Mouse (Mus musculus) heart, adult 2 months (tissue): ENCODE data around the gene Gm45261. TPM values are rescaled to one million over a fixed set of nuclear protein-coding genes. Genes with fewer than 3 reads are reported as not detected.

ENCODE experiments used
- DNase-seq, 2 experiments: peaks; one replicate each; pipeline ENCODE4 v3.0.0; 2021
- H3K27ac ChIP-seq: fragments of 200-600 bp; 2 replicates; pipeline ENCODE4 v1.8.1; 2022
- H3K27me3 ChIP-seq: fragments of 200-500 bp; 2 replicates; pipeline ENCODE4 v1.6.1; 2012; ENCODE audit warnings: mild to moderate bottlenecking, low read length, inconsistent platforms, mixed read lengths; ENCODE audit not compliant: control insufficient read depth, insufficient read depth
- H3K36me3 ChIP-seq: fragments of 200-500 bp; 2 replicates; pipeline ENCODE4 v1.6.1; 2012; ENCODE audit warnings: low read length, inconsistent platforms; ENCODE audit not compliant: control insufficient read depth, insufficient read depth
- H3K4me1 ChIP-seq: fragments of 200-500 bp; 2 replicates; pipeline ENCODE4 v1.6.1; 2011; ENCODE audit warnings: low read length; ENCODE audit not compliant: control insufficient read depth, insufficient read depth
- H3K4me3 ChIP-seq: fragments of 200-600 bp; 2 replicates; pipeline ENCODE4 v1.8.1; 2022
- H3K79me2 ChIP-seq: fragments of 200-500 bp; replicated peaks from 2 replicates; pipeline ENCODE4 v1.6.1; 2012; ENCODE audit warnings: mild to moderate bottlenecking, inconsistent platforms, low read length, moderate library complexity, mixed read lengths; ENCODE audit not compliant: control insufficient read depth, insufficient read depth
- H3K9ac ChIP-seq: fragments of 200-500 bp; 2 replicates; pipeline ENCODE4 v1.6.1; 2012; ENCODE audit warnings: low read depth, mild to moderate bottlenecking, control low read depth, inconsistent platforms, low read length, mixed read lengths
- CTCF ChIP-seq: fragments of 200-600 bp; IDR thresholded peaks from 2 replicates; pipeline ENCODE4 v1.8.1; 2022; ENCODE audit warnings: antibody characterized with exemption, mild to moderate bottlenecking, moderate library complexity
- EP300 ChIP-seq: fragments of 200-500 bp; IDR thresholded peaks from 2 replicates; pipeline ENCODE4 v1.6.1; 2011; ENCODE audit warnings: low read depth, low read length, control low read depth; ENCODE audit not compliant: insufficient read depth
- POLR2A ChIP-seq: fragments of 200-500 bp; IDR thresholded peaks from 2 replicates; pipeline ENCODE4 v1.6.1; 2011; ENCODE audit warnings: mild to moderate bottlenecking, low read depth, low read length, control low read depth; ENCODE audit not compliant: insufficient read depth
- WGBS: fragments of 180-500 bp; shearing (Covaris S2); methylation state at CpG from one replicate; pipeline ENCODE4 v1.1.7; 2018; 5-methylcytosine and 5-hydroxymethylcytosine counted together
- intact Hi-C: fragments of 180-260 bp; cut with DNase I; formaldehyde crosslinking; loops from one replicate; pipeline ENCODE4 v1.15.1; 2025
- polyA plus RNA-seq: library from polyadenylated mRNA; depleted of rRNA; stranded (reverse); fragments of >200 nt; gene quantifications from 2 replicates; pipeline ENCODE4 v1.2.3, GENCODE M21; 2012
- total RNA-seq, 2 experiments: library from RNA; stranded (reverse); gene quantifications; 2 replicates each; pipeline ENCODE4 v1.2.3; 2021

The Gm45261 gene
- total and polyA plus RNA-seq, 3 experiments, result not detected

DNA sequence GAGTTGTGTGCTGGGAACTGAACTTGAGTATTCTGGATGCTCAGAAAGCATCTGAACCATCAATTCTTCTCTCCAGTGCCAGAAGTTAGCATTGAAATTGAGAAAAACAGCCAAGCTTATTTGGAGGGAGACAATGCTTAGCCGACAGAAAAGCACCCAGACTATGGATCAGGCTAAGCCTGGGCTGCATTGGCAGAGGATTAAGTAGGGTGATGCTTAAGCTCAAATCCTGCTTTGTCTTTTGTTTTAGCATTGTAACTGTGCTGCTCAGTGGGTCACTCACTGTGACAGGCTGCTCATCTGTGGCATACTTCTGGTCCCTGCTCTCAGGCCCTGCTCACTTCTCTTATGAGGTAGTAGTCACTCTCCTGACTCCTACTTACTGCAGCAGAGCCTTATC lies 36.6 kb downstream of the Gm45261 start:
- no peaks in the 10 kb centered on the region for H3K79me2 ChIP-seq
- no peak overlapping the region for H3K9ac ChIP-seq
- H3K27ac ChIP-seq, result no peak overlapping the region
- H3K36me3 ChIP-seq, result no peaks in the 10 kb centered on the region
- no peaks in the 10 kb centered on the region for H3K27me3 ChIP-seq
- DNase-seq, result no peak
- 85% methylated on average over 1 of the region's 1 CpGs for WGBS
- no peak overlapping the region for H3K4me3 ChIP-seq
- intact Hi-C loops, result no loop called here
- no peaks in the 10 kb centered on the region for H3K4me1 ChIP-seq
- TF ChIP-seq CTCF (no peak), POLR2A (no peak), EP300 (no peak)

DNA sequence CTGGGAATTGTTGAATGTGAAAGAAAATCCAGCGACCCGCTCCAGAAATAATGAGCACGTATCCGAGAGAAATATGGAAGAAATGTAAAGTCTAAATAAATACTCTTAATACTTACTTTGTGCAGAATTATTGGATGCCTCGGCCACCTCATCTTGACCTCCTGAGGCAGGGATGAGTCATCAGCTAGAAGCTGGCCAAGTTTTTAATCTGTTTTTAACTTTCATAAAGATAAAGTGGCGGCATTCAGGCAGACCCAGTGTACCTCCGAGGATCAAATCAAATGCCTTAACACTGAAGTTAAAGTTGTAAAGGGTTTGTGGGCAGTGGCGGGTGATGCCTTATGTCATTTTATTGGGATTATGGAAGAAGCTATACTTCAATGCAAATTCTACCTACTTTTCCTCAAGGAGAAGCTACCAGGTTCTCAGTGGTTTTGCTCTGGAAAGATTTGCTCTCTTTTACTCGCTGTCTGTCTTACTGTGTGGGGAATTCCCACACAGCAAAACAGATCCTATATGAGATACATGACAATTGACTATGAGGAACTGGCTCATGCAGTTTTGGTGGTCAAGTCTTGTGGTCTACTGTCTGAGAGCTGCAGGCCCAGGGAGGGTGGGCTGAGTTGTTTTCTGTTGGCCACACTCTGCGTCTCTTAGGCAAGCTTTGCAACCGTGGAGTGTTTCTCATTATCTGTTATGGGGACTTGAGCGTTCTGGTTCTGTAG lies 42.8 kb downstream of the Gm45261 start:
- 68% methylated on average over 12 of the region's 12 CpGs for WGBS
- intact Hi-C loops, result no loop called here

DNA sequence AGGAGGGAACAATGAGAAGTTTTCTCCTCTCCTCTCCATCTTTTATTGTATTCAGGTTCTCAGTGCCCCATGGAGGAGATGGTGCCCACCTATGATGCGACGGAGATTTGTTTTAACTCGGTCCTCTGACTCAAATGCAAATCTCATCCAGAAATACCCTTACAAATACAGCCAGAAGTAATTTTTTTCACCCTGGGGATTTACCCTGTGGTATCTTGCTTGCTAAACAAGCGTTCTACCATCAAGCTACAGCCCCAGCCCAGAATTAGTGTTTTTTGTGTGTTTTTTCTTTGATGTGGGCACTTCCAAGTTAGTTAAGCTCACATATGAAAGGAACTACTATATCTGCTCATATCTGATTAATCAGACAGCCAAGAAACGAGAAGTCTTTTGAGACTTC lies 44.9 kb downstream of the Gm45261 start:
- 63% methylated on average over 5 of the region's 5 CpGs for WGBS
- intact Hi-C loops, result no loop called here
- TF ChIP-seq EP300 (no peak), POLR2A (no peak), CTCF (no peak)
- H3K27me3 ChIP-seq, result no peaks in the 10 kb centered on the region
- no peaks in the 10 kb centered on the region for H3K36me3 ChIP-seq
- DNase-seq, result no peak
- no peaks in the 10 kb centered on the region for H3K79me2 ChIP-seq
- H3K4me3 ChIP-seq, result no peak overlapping the region
- no peak overlapping the region for H3K27ac ChIP-seq
- H3K9ac ChIP-seq, result no peak overlapping the region
- no peaks in the 10 kb centered on the region for H3K4me1 ChIP-seq

More for the DNA sequence above, 42.8 kb downstream of the Gm45261 start:
- H3K4me3 ChIP-seq, result no peak overlapping the region
- H3K9ac ChIP-seq, result no peak overlapping the region
- TF ChIP-seq EP300 (no peak), CTCF (no peak), POLR2A (no peak)
- H3K79me2 ChIP-seq, result no peaks in the 10 kb centered on the region
- no peaks in the 10 kb centered on the region for H3K36me3 ChIP-seq
- H3K4me1 ChIP-seq, result no peaks in the 10 kb centered on the region
- no peak overlapping the region for H3K27ac ChIP-seq
- DNase-seq, result no peak
- H3K27me3 ChIP-seq, result no peaks in the 10 kb centered on the region

DNA sequence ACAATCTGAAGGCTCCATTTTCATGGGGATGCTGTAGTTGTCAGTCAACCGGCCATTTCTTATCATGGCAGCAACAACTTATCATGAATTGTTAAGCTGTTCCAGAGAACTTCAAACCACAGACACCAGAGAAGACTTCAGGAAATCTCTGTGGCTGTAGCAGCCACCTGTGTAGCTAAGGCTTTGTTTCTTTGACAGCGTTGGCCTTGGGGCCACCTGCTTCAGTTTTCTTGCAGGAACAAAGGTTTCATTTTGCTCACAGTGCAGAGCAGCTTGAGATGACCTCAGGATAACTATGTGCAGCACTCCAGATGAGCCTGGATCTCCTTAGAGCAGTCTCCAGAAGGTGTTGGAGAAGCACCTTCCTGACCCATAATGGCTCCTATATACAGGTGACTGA lies 48.7 kb downstream of the Gm45261 start:
- Histone ChIP-seq H3K4me1 (no peaks in the 10 kb centered on the region; the same call in 1 of the 2 replicates), H3K9ac (no peak overlapping the region), H3K27ac (no peak overlapping the region), H3K36me3 (no peaks in the 10 kb centered on the region), H3K79me2 (no peaks in the 10 kb centered on the region), H3K4me3 (no peak overlapping the region), H3K27me3 (no peaks in the 10 kb centered on the region)
- no peak for TF ChIP-seq POLR2A
- TF ChIP-seq CTCF, result no peak
- TF ChIP-seq EP300, result no peak
- intact Hi-C loops, result no loop called here
- DNase-seq, result no peak
- WGBS, result 62% methylated on average over 2 of the region's 2 CpGs

DNA sequence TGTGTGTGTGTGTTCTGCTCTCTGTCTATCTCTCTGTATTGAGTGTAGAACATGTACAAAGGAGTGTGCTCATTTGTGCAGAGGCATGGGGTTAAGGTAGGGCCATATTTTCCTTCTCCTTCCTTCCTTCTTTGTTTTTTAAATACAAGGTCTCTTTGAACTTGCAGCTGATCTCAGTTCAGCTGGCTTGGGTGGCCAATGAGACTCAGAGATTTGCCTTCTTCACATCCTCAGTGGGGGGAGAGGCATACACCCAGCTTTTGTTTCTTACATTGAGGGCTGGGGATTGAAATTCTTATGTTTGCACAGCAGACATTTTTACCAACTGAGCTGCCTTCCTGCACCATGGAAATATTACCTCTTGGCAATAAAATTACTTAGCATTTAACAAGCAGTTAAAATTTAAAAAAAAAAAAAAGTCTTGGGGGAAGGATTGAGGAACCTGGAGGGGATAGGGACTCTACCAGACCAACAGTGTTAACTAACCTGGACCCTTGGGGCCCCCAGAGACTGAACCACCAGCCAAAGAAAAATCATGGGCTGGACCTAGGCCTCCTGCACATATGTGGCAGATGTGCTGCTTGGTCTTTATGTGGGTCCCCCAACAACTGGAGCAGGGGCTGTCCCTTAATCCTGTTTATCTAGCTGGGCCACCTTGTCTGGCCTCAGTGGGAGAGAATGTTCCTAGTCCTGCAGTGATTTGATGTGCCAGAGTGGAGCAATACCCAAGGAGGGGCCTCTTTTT lies 50.8 kb downstream of the Gm45261 start:
- no peak for DNase-seq
- H3K36me3 ChIP-seq, result no peaks in the 10 kb centered on the region
- intact Hi-C loops, result no loop called here

DNA sequence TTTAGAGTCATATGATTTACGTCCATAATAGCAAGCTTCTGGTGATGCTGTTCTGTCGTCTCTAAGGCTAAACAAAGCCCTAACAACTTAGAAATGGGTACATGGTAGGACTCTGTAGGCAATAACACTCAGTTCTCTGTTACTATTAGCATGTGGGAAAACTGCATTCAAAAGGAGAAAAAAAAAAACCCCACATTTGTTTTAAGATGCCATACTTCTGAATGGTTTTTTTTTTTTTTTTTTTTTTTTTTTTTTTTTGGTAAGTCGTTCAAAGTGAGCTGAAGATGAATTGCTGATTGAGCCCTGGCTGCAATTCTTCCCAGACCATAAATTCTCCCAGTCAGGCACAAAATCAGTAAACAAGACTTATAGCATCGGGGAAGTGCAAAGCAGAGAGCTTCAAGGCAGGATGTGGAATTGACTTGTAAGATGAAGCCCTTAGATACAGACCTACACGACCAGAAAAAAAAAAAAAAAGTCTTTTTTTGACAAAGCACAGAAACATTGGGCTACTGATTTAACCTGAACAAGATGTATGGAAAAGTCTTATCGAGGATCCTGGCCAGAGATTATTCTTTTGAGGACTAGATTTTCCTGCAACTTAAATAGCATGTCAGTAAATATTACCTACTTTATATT lies 51.7 kb downstream of the Gm45261 start:
- no peak for DNase-seq
- WGBS, result 49% methylated on average over 6 of the region's 6 CpGs
- Histone ChIP-seq H3K4me3 (no peak overlapping the region), H3K9ac (no peak overlapping the region), H3K27me3 (no peaks in the 10 kb centered on the region), H3K27ac (no peak overlapping the region), H3K36me3 (no peaks in the 10 kb centered on the region), H3K79me2 (no peaks in the 10 kb centered on the region), H3K4me1 (no peaks in the 10 kb centered on the region; the same call in 1 of the 2 replicates)
- intact Hi-C loops, result loop anchor here (5.0 kb wide), 1 partner anchor 167 kb away; no protein-coding TSS in a partner anchor
- TF ChIP-seq EP300, result no peak
- no peak for TF ChIP-seq POLR2A
- TF ChIP-seq CTCF, result no peak

More for the DNA sequence above, 50.8 kb downstream of the Gm45261 start:
- no peak overlapping the region for H3K9ac ChIP-seq
- no peaks in the 10 kb centered on the region; the same call in 1 of the 2 replicates for H3K4me1 ChIP-seq
- no peaks in the 10 kb centered on the region for H3K79me2 ChIP-seq
- no peaks in the 10 kb centered on the region for H3K27me3 ChIP-seq
- TF ChIP-seq CTCF (no peak), POLR2A (no peak), EP300 (no peak)
- H3K27ac ChIP-seq, result no peak overlapping the region
- no peak overlapping the region for H3K4me3 ChIP-seq
